Mouse (Mus musculus) lung, adult 2 months (tissue): ENCODE measurements around the gene Zdhhc20.

Experiments used
- CTCF ChIP-seq: fragments of 200-500 bp; IDR thresholded peaks from 2 replicates; pipeline ENCODE4 v1.5.1; 2011; ENCODE audit warnings: mild to moderate bottlenecking, low read length, control low read depth; ENCODE audit not compliant: insufficient read depth
- POLR2A ChIP-seq: fragments of 200-500 bp; IDR thresholded peaks from 2 replicates; pipeline ENCODE4 v1.6.1; 2011; ENCODE audit warnings: low read depth, mild to moderate bottlenecking, control low read depth, low read length, borderline replicate concordance; ENCODE audit errors: extremely low read depth

DNA sequence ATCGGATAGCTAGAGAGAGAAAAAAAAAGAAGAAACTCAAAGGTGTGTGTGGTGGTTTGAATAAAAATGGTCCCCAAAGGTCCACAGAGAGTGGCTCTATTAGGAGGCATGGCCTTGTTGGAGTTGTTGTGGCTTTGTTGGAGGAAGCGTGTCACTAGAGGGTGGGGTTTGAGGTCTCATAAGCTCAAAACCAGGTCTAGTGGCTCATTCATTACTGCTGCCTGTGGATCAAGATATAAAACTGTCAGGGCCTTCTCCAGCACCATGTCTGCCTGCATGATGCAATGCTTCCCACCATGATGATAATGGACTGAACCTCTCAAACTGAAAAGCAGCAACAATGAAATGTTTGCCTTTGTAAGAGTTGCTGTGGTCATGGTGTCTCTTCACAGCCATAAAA, 31.5 kb downstream of the Zdhhc20 start:
- TF ChIP-seq CTCF (no peak), POLR2A (no peak)
